Mouse (Mus musculus): ENCODE measurements at regions not wholly inside any gene's neighbourhood (a gene's known extent, or its start where the extent isn't known, plus 50 kb on each side); places are given as distances from the start of the nearest gene placed in this dataset.
"Not testable (repeated sequence)": the region's sequence is repeated elsewhere in the genome, so short reads cannot be mapped to it uniquely, and the experiment has no call there.

DNA sequence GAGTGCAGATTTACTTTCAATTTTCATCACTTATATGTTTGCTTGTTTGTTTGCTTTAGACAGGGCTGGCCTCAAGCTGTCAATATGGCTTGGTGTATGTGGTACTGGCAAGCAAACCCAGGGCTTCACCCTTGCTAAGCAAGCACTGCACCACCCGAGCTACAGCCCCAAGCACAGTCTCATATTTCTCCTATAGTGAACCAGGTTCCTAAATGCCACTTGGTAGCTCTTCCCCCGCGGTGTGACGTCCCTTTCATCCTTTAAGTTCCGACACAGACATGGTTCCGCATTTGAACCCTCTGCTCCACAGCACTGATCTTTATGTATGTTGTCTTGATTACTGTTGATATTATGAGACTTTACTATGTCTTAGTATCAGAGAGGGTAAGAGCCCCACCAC is 93.4 kb upstream of the Dlg1 start:
- H3K9me3 ChIP-seq: no peaks in the 10 kb centered on the region
- no peak for DNase-seq (ENCODE audit: extremely low spot score, low spot score)
- peaks cover under 1% of the 10 kb centered on the region; the same call in 1 of the 2 replicates for H3K4me1 ChIP-seq
- no peaks in the 10 kb centered on the region for H3K36me3 ChIP-seq (replicated peaks)
- H3K27ac ChIP-seq: no peak overlapping the region
- no peaks in the 10 kb centered on the region for H3K27me3 ChIP-seq (ENCODE audit: poor library complexity, severe bottlenecking)
- no peak overlapping the region for H3K4me3 ChIP-seq
- WGBS: 87% methylated on average over 6 of the region's 6 CpGs

DNA sequence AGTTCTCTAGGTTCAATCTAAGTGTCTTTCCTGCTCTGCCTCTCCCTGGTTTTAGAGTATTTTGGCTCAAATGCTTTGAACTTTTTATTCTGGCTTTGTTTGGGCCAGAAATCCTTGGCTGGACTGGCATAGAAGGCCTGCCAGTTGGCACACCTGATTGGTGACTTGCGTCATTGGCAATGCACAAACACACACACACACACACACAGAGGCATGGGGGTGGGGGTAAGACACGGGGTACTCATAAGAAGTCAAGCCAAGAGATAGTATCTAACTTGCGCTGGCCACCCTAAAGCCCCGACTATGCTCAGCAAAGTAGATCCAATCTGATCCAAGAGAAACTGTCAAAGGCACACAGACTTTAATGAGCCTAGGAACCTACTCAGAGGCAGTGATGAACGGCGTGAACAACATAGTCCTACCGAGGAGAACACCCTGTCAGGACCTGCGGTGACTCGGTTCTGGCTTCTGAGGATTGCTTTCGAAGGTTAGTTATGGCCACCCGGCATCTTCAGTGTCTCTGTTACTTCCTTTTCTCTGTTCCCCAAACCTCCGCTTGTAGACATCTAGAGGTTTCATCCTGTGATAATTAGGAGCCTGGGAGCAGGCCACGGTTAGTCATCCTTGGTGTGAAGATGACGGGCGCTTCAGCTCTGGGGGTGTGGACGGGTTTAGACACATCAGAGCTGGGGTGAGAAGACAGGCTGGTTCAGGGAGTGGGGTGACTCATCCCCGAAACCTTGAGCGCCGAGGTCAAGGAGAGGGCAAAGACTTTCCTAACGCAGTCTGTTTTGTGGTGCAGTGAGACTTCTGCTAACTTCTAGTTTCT is 92.7 kb upstream of the Dlg1 start:
- no peaks in the 10 kb centered on the region for H3K36me3 ChIP-seq (replicated peaks)
- no peaks in the 10 kb centered on the region for H3K9me3 ChIP-seq
- WGBS: 93% methylated on average over 20 of the region's 20 CpGs
- no peak overlapping the region for H3K27ac ChIP-seq
- peaks cover 6% of the 10 kb centered on the region for H3K4me1 ChIP-seq
- no peak overlapping the region for H3K4me3 ChIP-seq
- H3K27me3 ChIP-seq (ENCODE audit: poor library complexity, severe bottlenecking): no peaks in the 10 kb centered on the region
- no peak for DNase-seq (ENCODE audit: extremely low spot score, low spot score)

DNA sequence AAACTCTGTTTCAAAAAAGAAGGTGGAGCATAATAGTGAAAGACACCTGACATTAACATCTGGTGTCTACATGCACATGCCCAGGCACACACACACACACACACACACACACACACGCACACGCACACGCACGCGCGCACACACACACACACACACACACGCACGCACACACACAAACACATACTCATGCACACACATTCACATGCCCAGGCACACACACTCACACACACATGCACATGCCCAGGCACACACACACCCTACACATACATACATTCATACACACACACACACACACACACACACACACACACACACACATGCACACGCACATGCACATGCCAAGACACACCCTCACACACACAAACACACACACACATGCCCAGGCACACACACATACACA is 89.4 kb upstream of the Dlg1 start:
- not testable (repeated sequence) for H3K27me3 ChIP-seq (ENCODE audit: poor library complexity, severe bottlenecking); H3K9me3 ChIP-seq; H3K36me3 ChIP-seq (replicated peaks); H3K4me3 ChIP-seq; DNase-seq (ENCODE audit: extremely low spot score, low spot score)
- Histone ChIP-seq H3K4me1 (peaks cover 26% of the 10 kb centered on the region), H3K27ac (peak overlapping the region; percentile 3; the same call in 1 of the 2 replicates)
- WGBS: 91% methylated on average over 9 of the region's 9 CpGs

GRCm38 (mm10) chr16:31575646-31576045 is 87.6 kb upstream of the Dlg1 start:
- not testable (repeated sequence) for DNase-seq (ENCODE audit: extremely low spot score, low spot score); H3K27me3 ChIP-seq (ENCODE audit: poor library complexity, severe bottlenecking); H3K9me3 ChIP-seq; H3K4me3 ChIP-seq; H3K27ac ChIP-seq; H3K36me3 ChIP-seq (replicated peaks)
- 57% methylated on average over 11 of the region's 11 CpGs for WGBS
- H3K4me1 ChIP-seq: peaks cover 26% of the 10 kb centered on the region

DNA sequence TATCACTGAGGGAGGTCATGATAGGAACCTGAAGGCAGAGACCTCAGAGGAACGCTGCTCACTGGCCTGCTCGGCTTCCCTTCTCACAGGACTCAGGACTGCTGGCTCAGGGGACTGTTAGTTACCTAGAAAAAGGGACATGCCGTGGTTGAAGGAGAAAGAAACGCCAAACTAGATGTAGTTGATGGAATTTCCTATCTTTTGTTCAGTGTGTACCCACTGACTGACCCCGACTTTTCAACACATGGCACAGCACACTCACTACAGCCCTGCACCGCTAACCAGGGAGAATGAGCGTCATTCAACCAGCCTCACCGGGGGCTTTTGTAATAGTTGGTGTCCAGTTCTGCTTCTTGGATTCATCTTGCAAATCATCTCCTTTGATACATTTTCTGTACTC is 86.8 kb upstream of the Dlg1 start:
- 72% methylated on average over 8 of the region's 8 CpGs for WGBS
- Histone ChIP-seq H3K27ac (0 out of 2 replicates have a peak overlapping the region, but pooled peaks have one; percentile 22), H3K4me1 (peaks cover 26% of the 10 kb centered on the region), H3K36me3 (replicated peaks) (no peaks in the 10 kb centered on the region), H3K4me3 (no peak overlapping the region), H3K27me3 (ENCODE audit: poor library complexity, severe bottlenecking) (no peaks in the 10 kb centered on the region), H3K9me3 (no peaks in the 10 kb centered on the region)
- no peak for DNase-seq (ENCODE audit: extremely low spot score, low spot score)

GRCm38 (mm10) chr16:31577347-31577746 is 85.9 kb upstream of the Dlg1 start:
- Histone ChIP-seq H3K4me1 (peaks cover 26% of the 10 kb centered on the region), H3K27ac (no peak overlapping the region), H3K27me3 (ENCODE audit: poor library complexity, severe bottlenecking) (no peaks in the 10 kb centered on the region), H3K4me3 (no peak overlapping the region), H3K9me3 (no peaks in the 10 kb centered on the region), H3K36me3 (replicated peaks) (no peaks in the 10 kb centered on the region)
- 80% methylated on average over 7 of the region's 7 CpGs for WGBS
- DNase-seq (ENCODE audit: extremely low spot score, low spot score): no peak

DNA sequence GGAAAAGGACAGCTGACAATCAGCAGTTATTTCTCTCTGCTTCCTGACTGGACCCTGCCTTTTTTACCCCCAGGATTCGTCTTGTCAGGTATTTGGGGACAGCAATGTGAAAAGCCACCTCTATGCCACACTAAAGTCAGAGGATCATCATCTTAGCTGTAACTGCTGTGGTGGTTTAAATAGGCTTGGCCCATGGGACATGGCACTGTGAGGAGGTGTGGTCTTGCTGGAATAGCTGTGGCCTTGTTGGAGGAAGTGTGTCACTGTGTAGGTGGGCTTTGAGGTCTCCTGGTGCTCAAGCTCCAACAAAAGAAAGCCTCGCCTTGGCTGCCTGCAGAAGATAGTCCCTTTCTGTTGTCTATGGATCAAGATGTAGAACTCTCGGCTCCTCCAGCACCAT is 83.9 kb upstream of the Dlg1 start:
- no peak for DNase-seq (ENCODE audit: extremely low spot score, low spot score)
- Histone ChIP-seq H3K27ac (no peak overlapping the region), H3K4me1 (peaks cover 26% of the 10 kb centered on the region), H3K4me3 (no peak overlapping the region), H3K36me3 (replicated peaks) (no peaks in the 10 kb centered on the region), H3K9me3 (no peaks in the 10 kb centered on the region), H3K27me3 (ENCODE audit: poor library complexity, severe bottlenecking) (no peaks in the 10 kb centered on the region)
- 92% methylated on average over 3 of the region's 3 CpGs for WGBS

DNA sequence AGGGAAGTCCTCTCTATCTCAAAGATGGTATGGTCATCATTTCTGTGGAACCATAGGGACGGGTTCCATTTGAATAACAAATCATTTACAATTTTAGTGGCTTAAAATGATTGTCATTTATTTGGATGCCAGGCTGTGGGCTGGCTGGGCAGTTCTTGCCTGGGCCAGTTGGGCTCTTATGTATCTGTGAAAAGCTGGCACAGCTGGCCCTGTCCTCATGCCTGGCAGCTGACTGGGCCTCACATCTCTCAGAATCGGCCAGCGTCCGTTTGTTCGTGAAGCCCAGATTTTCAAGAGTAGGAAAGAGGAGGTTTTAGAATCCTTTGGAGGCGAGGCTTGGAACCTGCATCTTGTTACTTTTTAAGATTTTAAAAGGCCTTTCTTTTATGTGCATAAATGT is 82.5 kb upstream of the Dlg1 start:
- Histone ChIP-seq H3K4me1 (peaks cover 18% of the 10 kb centered on the region), H3K36me3 (replicated peaks) (no peaks in the 10 kb centered on the region), H3K4me3 (no peak overlapping the region), H3K9me3 (no peaks in the 10 kb centered on the region), H3K27me3 (ENCODE audit: poor library complexity, severe bottlenecking) (no peaks in the 10 kb centered on the region), H3K27ac (no peak overlapping the region)
- no peak for DNase-seq (ENCODE audit: extremely low spot score, low spot score)
- 93% methylated on average over 6 of the region's 6 CpGs for WGBS

DNA sequence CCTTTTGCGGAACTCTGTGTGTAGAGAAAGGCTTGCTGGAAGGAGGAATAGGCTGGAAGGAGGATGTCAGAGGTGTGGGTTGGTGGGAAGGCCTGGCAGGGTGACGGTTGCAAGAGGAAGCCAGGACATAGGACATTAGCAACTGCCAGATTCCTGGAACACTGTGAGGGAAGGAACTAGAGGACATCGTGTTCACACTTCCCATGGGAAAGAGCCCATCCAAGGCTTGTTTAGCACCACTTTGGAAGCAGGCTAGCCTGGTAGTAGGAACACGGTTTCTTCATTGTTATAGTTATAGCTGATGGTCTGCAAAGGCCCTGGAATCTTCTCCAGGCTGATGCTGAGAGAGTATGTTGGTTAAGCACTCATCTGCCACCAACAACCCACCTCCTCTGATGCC is 80.4 kb upstream of the Dlg1 start:
- Histone ChIP-seq H3K9me3 (no peaks in the 10 kb centered on the region), H3K27me3 (ENCODE audit: poor library complexity, severe bottlenecking) (no peaks in the 10 kb centered on the region), H3K4me1 (peaks cover 5% of the 10 kb centered on the region; the same call in 1 of the 2 replicates), H3K36me3 (replicated peaks) (no peaks in the 10 kb centered on the region), H3K4me3 (no peak overlapping the region), H3K27ac (no peak overlapping the region)
- DNase-seq (ENCODE audit: extremely low spot score, low spot score): no peak
- 93% methylated on average over 4 of the region's 4 CpGs for WGBS

DNA sequence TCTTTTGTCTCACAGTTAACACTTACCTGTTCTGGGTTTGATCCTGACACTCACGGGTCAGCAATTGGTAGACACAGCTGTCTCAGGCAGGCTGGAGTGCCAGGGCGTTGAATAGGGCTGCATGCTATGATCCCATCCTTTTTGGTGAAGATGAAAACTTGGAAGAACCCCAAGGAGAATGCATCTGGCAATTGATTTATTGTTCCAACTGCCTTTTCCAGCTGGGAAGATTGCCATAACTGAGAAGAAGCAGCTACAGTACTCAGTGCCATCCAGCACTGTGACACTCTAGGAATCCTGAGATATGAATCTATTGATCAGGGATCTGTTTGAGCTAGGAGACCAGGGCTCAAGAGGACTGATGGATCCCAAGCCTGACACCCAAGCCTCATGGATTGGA is 79.6 kb upstream of the Dlg1 start:
- no peak overlapping the region for H3K27ac ChIP-seq
- H3K9me3 ChIP-seq: no peaks in the 10 kb centered on the region
- no peaks in the 10 kb centered on the region for H3K36me3 ChIP-seq (replicated peaks)
- 89% methylated on average over 2 of the region's 2 CpGs for WGBS
- no peaks in the 10 kb centered on the region for H3K27me3 ChIP-seq (ENCODE audit: poor library complexity, severe bottlenecking)
- DNase-seq (ENCODE audit: extremely low spot score, low spot score): no peak
- peaks cover 6% of the 10 kb centered on the region for H3K4me1 ChIP-seq
- no peak overlapping the region for H3K4me3 ChIP-seq

DNA sequence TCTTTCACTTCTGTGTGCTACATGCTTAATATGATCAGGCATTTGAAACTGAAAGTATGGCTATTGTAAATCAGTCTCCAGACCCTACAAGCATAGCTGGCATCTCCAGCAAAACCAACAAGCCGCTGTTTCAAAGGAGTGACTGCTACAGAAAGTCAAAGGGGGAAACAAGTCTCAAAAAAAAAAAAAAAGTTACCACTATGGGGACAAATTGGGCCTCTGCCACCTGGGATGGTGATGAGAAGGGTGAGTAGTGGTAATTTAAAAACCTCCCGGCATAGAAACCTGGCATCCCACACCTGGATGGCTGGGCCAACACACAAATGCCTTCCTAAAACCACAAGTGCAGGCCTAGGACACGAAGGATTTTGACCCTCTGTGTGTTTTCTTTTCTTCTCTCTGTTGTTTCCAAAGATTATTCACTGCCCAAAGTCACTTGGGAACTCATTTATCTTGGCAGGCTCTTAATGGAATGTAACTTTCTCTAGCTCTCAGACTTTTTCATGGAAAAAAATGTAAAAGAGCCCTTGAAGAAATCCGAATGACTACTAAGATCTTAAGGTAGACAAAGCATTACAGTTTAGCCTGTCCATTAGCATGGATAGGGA is 78.9 kb upstream of the Dlg1 start:
- Histone ChIP-seq H3K4me1 (peaks cover 13% of the 10 kb centered on the region), H3K27ac (no peak overlapping the region), H3K9me3 (no peaks in the 10 kb centered on the region), H3K27me3 (ENCODE audit: poor library complexity, severe bottlenecking) (no peaks in the 10 kb centered on the region), H3K4me3 (no peak overlapping the region), H3K36me3 (replicated peaks) (no peaks in the 10 kb centered on the region)
- no peak for DNase-seq (ENCODE audit: extremely low spot score, low spot score)
- WGBS: 89% methylated on average over 4 of the region's 4 CpGs

GRCm38 (mm10) chr16:31587036-31587435 is 76.2 kb upstream of the Dlg1 start:
- Histone ChIP-seq H3K36me3 (replicated peaks) (no peaks in the 10 kb centered on the region), H3K27ac (no peak overlapping the region), H3K4me3 (no peak overlapping the region), H3K4me1 (peaks cover 40% of the 10 kb centered on the region), H3K27me3 (ENCODE audit: poor library complexity, severe bottlenecking) (peaks cover 11% of the 10 kb centered on the region), H3K9me3 (no peaks in the 10 kb centered on the region)
- no peak for DNase-seq (ENCODE audit: extremely low spot score, low spot score)
- WGBS: 43% methylated on average over 1 of the region's 1 CpGs

GRCm38 (mm10) chr16:31589576-31589975 is 73.7 kb upstream of the Dlg1 start:
- no peak for DNase-seq (ENCODE audit: extremely low spot score, low spot score)
- Histone ChIP-seq H3K9me3 (no peaks in the 10 kb centered on the region), H3K36me3 (replicated peaks) (no peaks in the 10 kb centered on the region), H3K4me1 (peaks cover 62% of the 10 kb centered on the region), H3K27ac (peak overlapping the region; percentile 76), H3K4me3 (no peak overlapping the region), H3K27me3 (ENCODE audit: poor library complexity, severe bottlenecking) (peaks cover 11% of the 10 kb centered on the region)
- WGBS: 10% methylated on average over 6 of the region's 6 CpGs
